Mouse (Mus musculus) limb, embryonic 15.5 days (tissue): ENCODE results near the gene Gm4070. TPM values are rescaled to one million over a fixed set of nuclear protein-coding genes. Genes with fewer than 3 reads are reported as not detected.
"Not testable (repeated sequence)": the region's sequence is repeated elsewhere in the genome, so short reads cannot be mapped to it uniquely, and the experiment has no call there.

Experiments
- ATAC-seq: fragments of 200-750 bp; cut with Nextera tagmentation; 2 replicates; pipeline ENCODE4 v1.8.0; 2017; ENCODE audit warnings: low read depth, moderate TSS enrichment; ENCODE audit not compliant: insufficient number of reproducible peaks, low FRiP score, low TSS enrichment
- H3K27ac ChIP-seq: fragments of 300-500 bp; sonication (generic); 2 replicates; pipeline ENCODE4 v1.5.1; 2015; ENCODE audit warnings: moderate library complexity, mild to moderate bottlenecking, inconsistent platforms
- H3K27me3 ChIP-seq: fragments of 300-500 bp; sonication (generic); 2 replicates; pipeline ENCODE4 v1.6.1; 2015; ENCODE audit warnings: inconsistent platforms
- H3K36me3 ChIP-seq: fragments of 300-500 bp; sonication (generic); 2 replicates; pipeline ENCODE4 v1.6.1; 2015; ENCODE audit warnings: inconsistent platforms
- H3K4me1 ChIP-seq: fragments of 300-500 bp; sonication (generic); 2 replicates; pipeline ENCODE4 v1.6.1; 2015; ENCODE audit warnings: inconsistent platforms
- H3K4me2 ChIP-seq: fragments of 300-500 bp; sonication (generic); 2 replicates; pipeline ENCODE4 v1.6.1; 2015; ENCODE audit warnings: mild to moderate bottlenecking, inconsistent platforms
- H3K4me3 ChIP-seq: fragments of 300-500 bp; sonication (generic); 2 replicates; pipeline ENCODE4 v1.5.1; 2015; ENCODE audit warnings: mild to moderate bottlenecking, inconsistent platforms
- H3K9ac ChIP-seq: fragments of 300-500 bp; sonication (generic); 2 replicates; pipeline ENCODE4 v1.6.1; 2015; ENCODE audit warnings: inconsistent platforms
- H3K9me3 ChIP-seq: fragments of 300-500 bp; sonication (generic); 2 replicates; pipeline ENCODE4 v1.6.1; 2016; ENCODE audit warnings: inconsistent platforms
- WGBS: fragments of 180-500 bp; shearing (Covaris S2); methylation state at CpG from one replicate; pipeline ENCODE4 v1.1.7; 2015; 5-methylcytosine and 5-hydroxymethylcytosine counted together
- polyA plus RNA-seq: library from polyadenylated mRNA; unstranded; fragments of >200 nt; fragmentation: Nextera tagmentation; extraction: Ambion mirVana; gene quantifications from 2 replicates; pipeline ENCODE4 v1.2.1, GENCODE M21; 2015

Gene Gm4070
- polyA plus RNA-seq = 0.89 and 1.6 TPM in 2 replicates

GRCm38 (mm10) chr7:105953812-105954211 lies at the start of gene Gm4070:
TSS of gene Gm4070 (minus strand) at chr7:105953967.
- 71% methylated on average over 1 of the region's 1 CpGs for WGBS
- not testable (repeated sequence) for H3K27ac ChIP-seq, H3K27me3 ChIP-seq, ATAC-seq, H3K4me3 ChIP-seq, H3K36me3 ChIP-seq, H3K9ac ChIP-seq, H3K4me2 ChIP-seq, H3K9me3 ChIP-seq, H3K4me1 ChIP-seq

- H3K9me3 ChIP-seq, H3K9ac ChIP-seq, H3K27me3 ChIP-seq, H3K4me3 ChIP-seq, H3K27ac ChIP-seq, ATAC-seq, H3K4me2 ChIP-seq, H3K36me3 ChIP-seq, H3K4me1 ChIP-seq: not testable (repeated sequence)
Observed at GRCm38 (mm10) chr7:105954540-105954939, 773 bp upstream of the Gm4070 start.

GRCm38 (mm10) chr7:105952408-105952807 lies 1.4 kb downstream of the Gm4070 start:
- not testable (repeated sequence) for H3K36me3 ChIP-seq, H3K4me2 ChIP-seq, H3K9me3 ChIP-seq, ATAC-seq, H3K4me1 ChIP-seq, H3K27me3 ChIP-seq, H3K9ac ChIP-seq, H3K4me3 ChIP-seq, H3K27ac ChIP-seq
- WGBS = no CpG with 5 or more reads among the region's 5 CpGs

- 100% methylated on average over 1 of the region's 3 CpGs for WGBS
- not testable (repeated sequence) for H3K9ac ChIP-seq, H3K4me2 ChIP-seq, H3K27me3 ChIP-seq, H3K36me3 ChIP-seq, H3K27ac ChIP-seq, H3K4me3 ChIP-seq, ATAC-seq, H3K4me1 ChIP-seq, H3K9me3 ChIP-seq
Observed at GRCm38 (mm10) chr7:105945238-105945637, 8.5 kb downstream of the Gm4070 start.

- not testable (repeated sequence) for H3K9ac ChIP-seq, H3K4me2 ChIP-seq, H3K36me3 ChIP-seq, H3K4me1 ChIP-seq, H3K27ac ChIP-seq, H3K4me3 ChIP-seq, H3K27me3 ChIP-seq, ATAC-seq, H3K9me3 ChIP-seq
- no CpG with 5 or more reads among the region's 1 CpGs for WGBS
Observed at GRCm38 (mm10) chr7:105932132-105932531, 21.6 kb downstream of the Gm4070 start.

- H3K9me3 ChIP-seq, H3K4me2 ChIP-seq, H3K9ac ChIP-seq, H3K27ac ChIP-seq, H3K4me3 ChIP-seq, ATAC-seq, H3K36me3 ChIP-seq, H3K4me1 ChIP-seq, H3K27me3 ChIP-seq: not testable (repeated sequence)
- 89% methylated on average over 1 of the region's 2 CpGs for WGBS
Observed at GRCm38 (mm10) chr7:105883588-105884336, 70.0 kb downstream of the Gm4070 start.

- not testable (repeated sequence) for H3K36me3 ChIP-seq, H3K9ac ChIP-seq, ATAC-seq, H3K27ac ChIP-seq, H3K4me3 ChIP-seq, H3K4me1 ChIP-seq, H3K4me2 ChIP-seq, H3K9me3 ChIP-seq, H3K27me3 ChIP-seq
- WGBS = 63% methylated on average over 1 of the region's 2 CpGs
Observed at GRCm38 (mm10) chr7:105879717-105880484, 73.9 kb downstream of the Gm4070 start.

- not testable (repeated sequence) for H3K9me3 ChIP-seq, H3K4me3 ChIP-seq, H3K4me2 ChIP-seq, H3K27ac ChIP-seq, H3K36me3 ChIP-seq, ATAC-seq, H3K4me1 ChIP-seq, H3K9ac ChIP-seq, H3K27me3 ChIP-seq
- no CpG with 5 or more reads among the region's 2 CpGs for WGBS
Observed at GRCm38 (mm10) chr7:105855718-105856560, 97.8 kb downstream of the Gm4070 start.

Other genes with a start within 250 kb of the Gm4070 start
- 327 and 418 TPM in 2 replicates for gene Ilk, start 217.4 kb downstream of the Gm4070 start, polyA plus RNA-seq
- gene Rrp8, start 216.6 kb downstream of the Gm4070 start, polyA plus RNA-seq = 36.4 and 41.8 TPM in 2 replicates
- gene Taf10, start 209.6 kb downstream of the Gm4070 start, polyA plus RNA-seq = 80.1 and 104 TPM in 2 replicates
- gene Tpp1, start 201.7 kb downstream of the Gm4070 start, polyA plus RNA-seq = 74.3 and 75.9 TPM in 2 replicates
- 13.3 and 16.2 TPM in 2 replicates for gene Dchs1, start 166.3 kb downstream of the Gm4070 start, polyA plus RNA-seq
- 329 and 341 TPM in 2 replicates for gene Mrpl17, start 142.9 kb downstream of the Gm4070 start, polyA plus RNA-seq